ENCODE assay signal across 18 mouse cellular contexts in genomic region chr5:76666026-76666756, GRCm38 (mm10). TPM values are rescaled to one million over a fixed set of nuclear protein-coding genes. Genes with fewer than 3 reads are reported as not detected.
DNase-seq lines count a peak whose midpoint lies in the region; ATAC-seq and TF ChIP-seq lines count a peak whose summit lies in the region.
"Had no signal": no experiment of that assay in that cellular context is flagged by ENCODE, and none has a peak within 500 bp of the region (broad histone marks: within the 10 kb centered on the region; RNA-seq: fewer than 3 reads in every experiment).

No protein-coding gene starts in this region.

- intact Hi-C loops in heart, postnatal 10 days (cut with DNase I), result no loop called here

- H3K27ac ChIP-seq in neural tube, embryonic 12.5 days, result no peak overlapping the region
- H3K27ac ChIP-seq in neural tube, embryonic 15.5 days (replicated peaks), result no peak overlapping the region
- H3K27ac ChIP-seq in hindbrain, postnatal 0 days, result 0 out of 2 replicates have a peak overlapping the region, but pooled peaks have one; percentile 7
- H3K27ac ChIP-seq: heart, embryonic 15.5 days had no signal

- ATAC-seq in neural tube, embryonic 12.5 days (ENCODE audit: low FRiP score, low read depth), result peak; percentile 48; the same call in 1 of the 2 replicates
- no peak for ATAC-seq in neural tube, embryonic 15.5 days (ENCODE audit: low FRiP score)
- ATAC-seq in hindbrain, postnatal 0 days, result no peak

- no peaks in the 10 kb centered on the region for H3K36me3 ChIP-seq in neural tube, embryonic 12.5 days
- H3K36me3 ChIP-seq in neural tube, embryonic 15.5 days, result no peaks in the 10 kb centered on the region
- H3K36me3 ChIP-seq in hindbrain, postnatal 0 days (ENCODE audit: insufficient read depth, low read length), result no peaks in the 10 kb centered on the region
- H3K36me3 ChIP-seq: heart, embryonic 15.5 days had no signal

- TF ChIP-seq CTCF in hindbrain, postnatal 0 days (IDR thresholded peaks at IDR 0.05; ENCODE audit: low read depth), result no peak

- WGBS in neural tube, embryonic 12.5 days, result 35% methylated on average over 6 of the region's 6 CpGs
- 33% methylated on average over 6 of the region's 6 CpGs for WGBS in neural tube, embryonic 15.5 days
- WGBS in hindbrain, postnatal 0 days, result 52% methylated on average over 6 of the region's 6 CpGs

- H3K27me3 ChIP-seq in neural tube, embryonic 12.5 days (replicated peaks), result no peaks in the 10 kb centered on the region
- H3K27me3 ChIP-seq in neural tube, embryonic 15.5 days (replicated peaks), result no peaks in the 10 kb centered on the region
- no peaks in the 10 kb centered on the region for H3K27me3 ChIP-seq in hindbrain, postnatal 0 days (ENCODE audit: insufficient read depth, low read length)
- H3K27me3 ChIP-seq: heart, embryonic 15.5 days; megakaryocyte, embryonic 14.5 days had no signal

- H3K9me3 ChIP-seq in neural tube, embryonic 12.5 days, result no peaks in the 10 kb centered on the region
- no peaks in the 10 kb centered on the region for H3K9me3 ChIP-seq in neural tube, embryonic 15.5 days (replicated peaks)
- H3K9me3 ChIP-seq in hindbrain, postnatal 0 days (ENCODE audit: low read length), result no peaks in the 10 kb centered on the region
- H3K9me3 ChIP-seq: heart, embryonic 15.5 days; megakaryocyte, embryonic 14.5 days had no signal

- H3K4me3 ChIP-seq in neural tube, embryonic 12.5 days, result no peak overlapping the region
- H3K4me3 ChIP-seq in neural tube, embryonic 15.5 days (replicated peaks), result no peak overlapping the region
- H3K4me3 ChIP-seq in hindbrain, postnatal 0 days (ENCODE audit: low read length), result no peak overlapping the region
- H3K4me3 ChIP-seq: heart, embryonic 15.5 days; megakaryocyte, embryonic 14.5 days; myocyte had no signal

- H3K4me1 ChIP-seq in neural tube, embryonic 12.5 days, result peaks cover 47% of the 10 kb centered on the region
- H3K4me1 ChIP-seq in neural tube, embryonic 15.5 days, result peaks cover 53% of the 10 kb centered on the region
- H3K4me1 ChIP-seq in hindbrain, postnatal 0 days (ENCODE audit: insufficient read depth, low read length), result peaks cover 4% of the 10 kb centered on the region; the same call in 1 of the 2 replicates
- H3K4me1 ChIP-seq: heart, embryonic 15.5 days had no signal

- no peak overlapping the region for H3K9ac ChIP-seq in neural tube, embryonic 12.5 days
- H3K9ac ChIP-seq in neural tube, embryonic 15.5 days (replicated peaks), result no peak overlapping the region
- no peak overlapping the region for H3K9ac ChIP-seq in hindbrain, postnatal 0 days (replicated peaks; ENCODE audit: low read length)
- H3K9ac ChIP-seq: heart, embryonic 15.5 days had no signal

- peak; percentile 9 for DNase-seq in heart, adult 11 months
- DNase-seq in heart, postnatal 10 days, result no peak
- no peak for DNase-seq in hindbrain, postnatal 0 days (ENCODE audit: low spot score)
- DNase-seq in retina, postnatal 1 day, result peak; percentile 35
- no peak for DNase-seq in kidney, postnatal 25 days
- DNase-seq in right cerebral cortex, adult 18-20 months, result no peak
- DNase-seq: B cell, adult 2 months; cerebellum, adult 18-20 months; gastrocnemius, postnatal 25 days; kidney, adult 18-20 months; kidney, postnatal 10 days; liver; thymus, postnatal 25 days had no signal

- H3K4me2 ChIP-seq in neural tube, embryonic 12.5 days (replicated peaks), result peak overlapping the region; percentile 33; the same call in 1 of the 2 replicates
- no peak overlapping the region for H3K4me2 ChIP-seq in neural tube, embryonic 15.5 days
- H3K4me2 ChIP-seq in hindbrain, postnatal 0 days (ENCODE audit: low read depth, low read length), result no peak overlapping the region
- H3K4me2 ChIP-seq: heart, embryonic 15.5 days had no signal

RNA-seq across cellular contexts. Expression of gene C530008M17Rik, which starts 9.9 kb away (rescaled TPM):
- 1 to 10 TPM; 3.9 to 4.1 TPM for total RNA-seq in heart, postnatal 10 days (2021)
- polyA plus RNA-seq in neural tube, embryonic 12.5 days (2016; fragmentation: Nextera tagmentation; extraction: Ambion mirVana), result 72.6 and 96.6 TPM in 2 replicates
- 45.1 and 57.1 TPM in 2 replicates for polyA plus RNA-seq in neural tube, embryonic 15.5 days (2015; fragmentation: Nextera tagmentation; extraction: Ambion mirVana)
- total RNA-seq in hindbrain, postnatal 0 days (2014; rRNA removed), result 55.3 and 66.4 TPM in 2 replicates
- polyA plus RNA-seq in hindbrain, postnatal 0 days (2015; fragmentation: Nextera tagmentation; extraction: Ambion mirVana), result 52.5 and 56.4 TPM in 2 replicates

Comparison
In these comparisons a context has a peak if more than half of its experiments do, and no peak if none do; other contexts are left out.
1. DNase-seq: peak in heart, adult 11 months (single experiment) and retina, postnatal 1 day (single experiment); none in heart, postnatal 10 days (0 of 2), hindbrain, postnatal 0 days (single experiment), kidney, postnatal 25 days (0 of 2) and right cerebral cortex, adult 18-20 months (single experiment).